Mouse (Mus musculus) thymus, adult 2 months (tissue): Measurements from ENCODE around the gene Mfn2.

Experiments
- CTCF ChIP-seq: fragments of 200-500 bp; IDR thresholded peaks from 2 replicates; pipeline ENCODE4 v1.5.1; 2012; ENCODE audit warnings: mild to moderate bottlenecking, control low read depth, low read length, moderate library complexity, borderline replicate concordance; ENCODE audit not compliant: control insufficient read depth, poor library complexity, insufficient read depth; ENCODE audit errors: extremely low read depth
- POLR2A ChIP-seq: fragments of 200-500 bp; IDR thresholded peaks from 2 replicates; pipeline ENCODE4 v1.6.1; 2012; ENCODE audit warnings: mild to moderate bottlenecking, low read length, control low read depth, moderate library complexity; ENCODE audit not compliant: control insufficient read depth, poor library complexity, insufficient read depth; ENCODE audit errors: extremely low read depth

DNA sequence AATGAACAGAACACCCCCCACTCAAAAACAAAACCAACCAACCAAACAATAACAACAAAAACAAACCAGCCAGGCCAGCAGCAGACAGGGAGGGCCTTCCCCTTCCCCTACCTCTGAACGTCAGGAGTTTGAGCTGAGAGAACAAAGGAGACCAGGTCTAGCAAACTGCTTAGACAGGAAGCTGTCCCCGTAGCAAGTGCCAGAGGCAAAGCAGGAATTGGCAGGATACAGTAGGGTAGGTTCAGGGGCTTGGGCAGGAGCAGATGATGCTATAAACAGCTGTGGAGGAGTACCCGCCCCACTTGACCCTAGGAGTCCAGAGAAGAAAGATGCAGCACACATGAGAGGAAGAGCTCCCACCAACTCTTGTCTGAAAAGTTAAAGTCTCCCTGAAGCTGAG is 29.6 kb upstream of the Mfn2 start:
- TF ChIP-seq POLR2A: no peak
- TF ChIP-seq CTCF: no peak
